Mouse (Mus musculus): ENCODE results near the gene Ifna9. TPM values are rescaled to one million over a fixed set of nuclear protein-coding genes. Genes with fewer than 3 reads are reported as not detected.
"Not testable (repeated sequence)": the region's sequence is repeated elsewhere in the genome, so short reads cannot be mapped to it uniquely, and the experiment has no call there.

Gene Ifna9
- not detected for total RNA-seq (2021)
- long read RNA-seq, experiment 1, result 0 reads
- long read RNA-seq, experiment 2, result 0 reads

DNA sequence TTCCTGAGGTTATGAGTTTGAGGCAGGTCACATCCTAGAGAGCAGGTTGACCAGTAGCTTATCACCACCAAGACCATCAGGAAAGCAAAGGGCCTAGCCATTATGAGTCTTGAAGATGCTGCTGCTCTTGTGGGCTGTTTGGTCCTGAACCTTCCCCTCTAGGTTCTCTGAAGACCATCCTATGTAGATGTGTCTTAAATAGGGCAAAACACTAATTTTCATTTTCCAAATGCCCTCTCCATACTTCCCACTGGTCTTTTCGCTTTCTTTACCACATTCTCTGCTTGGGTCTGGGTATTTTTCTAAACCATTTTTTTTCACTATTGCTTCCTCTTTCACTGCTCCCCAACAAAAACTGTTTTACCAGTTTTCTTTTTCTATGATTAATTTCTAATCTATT, at the start of gene Ifna9:
Ifna9 (minus strand) TSS at position 101 of the 400 bp plus-strand sequence.
- Histone ChIP-seq H3K4me3 (no peak within 1 kb of the TSS), H3K27ac (no peak within 1 kb of the TSS)
- no peak for DNase-seq (ENCODE audit: low spot score in 2 of 2)
- no peak for TF ChIP-seq CTCF (conservative IDR thresholded peaks at IDR 0.05)

DNA sequence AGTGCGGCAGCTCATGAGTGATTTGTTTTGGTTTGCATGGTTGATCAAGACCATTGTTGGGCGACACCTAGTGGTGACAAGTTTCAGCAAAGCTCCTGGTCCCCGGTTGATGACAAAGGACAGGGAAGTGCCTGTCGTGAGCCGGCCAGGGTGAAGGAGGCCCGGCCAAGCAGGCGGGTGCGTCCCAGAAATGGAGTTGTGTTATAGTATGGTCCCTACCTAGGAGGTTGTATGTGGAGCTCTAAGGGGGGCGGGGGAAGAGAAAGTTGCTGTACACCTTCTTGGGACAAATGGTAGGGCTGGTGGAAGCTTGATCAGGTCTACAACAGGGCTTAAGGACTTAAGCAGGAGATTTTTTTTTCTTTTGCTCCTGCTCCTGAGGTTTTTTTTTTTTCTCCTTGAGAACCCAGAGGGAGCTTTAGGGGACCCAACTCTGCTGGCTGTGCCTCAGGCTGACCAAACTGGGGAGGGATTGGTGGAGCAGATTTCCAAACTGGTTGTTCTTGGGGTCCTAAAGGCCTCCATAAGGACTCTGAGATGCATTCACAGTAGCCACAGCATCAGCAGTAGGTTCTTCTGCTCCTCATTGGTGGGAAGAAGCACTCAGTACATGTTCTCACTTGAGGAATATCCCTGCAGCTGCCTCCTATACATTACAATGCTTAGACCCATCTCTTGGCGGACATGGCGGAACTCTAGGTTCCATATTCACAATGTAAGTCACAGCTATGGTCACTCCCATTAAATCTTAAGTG, 49.1 kb upstream of the Ifna9 start:
- H3K27ac ChIP-seq, result no peak overlapping the region; the same call in 1 of the 2 replicates
- H3K4me3 ChIP-seq, result peak overlapping the region; percentile 63
- peak; percentile 83 to 96 for DNase-seq (ENCODE audit: low spot score in 2 of 2)
- peak; percentile 90 for TF ChIP-seq CTCF (conservative IDR thresholded peaks at IDR 0.05)

- TF ChIP-seq CTCF (conservative IDR thresholded peaks at IDR 0.05), result no peak
- Histone ChIP-seq H3K27ac (no peak overlapping the region; the same call in 1 of the 2 replicates), H3K4me3 (peak overlapping the region; percentile 63)
- no peak for DNase-seq (ENCODE audit: low spot score in 2 of 2)
Measured at GRCm38 (mm10) chr4:88640704-88641076, 48.5 kb upstream of the Ifna9 start.

GRCm38 (mm10) chr4:88634311-88634710, 42.1 kb upstream of the Ifna9 start, which contains the start of gene C87499:
Gene C87499, minus strand, starts transcription at chr4:88634411.
- no peak within 1 kb of the TSS for H3K4me3 ChIP-seq
- no peak within 1 kb of the TSS for H3K27ac ChIP-seq
- DNase-seq (ENCODE audit: low spot score in 2 of 2), result no peak
- no peak for TF ChIP-seq CTCF (conservative IDR thresholded peaks at IDR 0.05)

DNA sequence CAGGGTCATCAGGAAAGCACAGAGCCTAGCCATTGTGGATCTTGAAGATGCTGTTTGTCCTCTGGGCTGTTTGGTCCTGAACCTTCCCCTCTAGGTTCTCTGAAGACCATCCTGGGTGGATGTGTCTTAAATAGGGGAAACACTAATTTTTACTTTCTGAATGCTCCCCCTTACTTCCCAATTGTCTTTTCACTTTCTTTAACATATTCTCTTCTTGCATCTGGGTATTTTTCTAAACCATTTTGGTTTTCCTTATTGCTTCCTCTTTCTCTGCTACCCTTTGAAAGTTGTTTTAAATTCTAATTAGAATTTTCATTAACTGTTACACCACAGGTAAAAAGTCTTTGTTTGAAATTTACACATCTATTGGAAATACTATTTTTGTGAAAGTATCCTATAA, 11.1 kb upstream of the Ifna9 start, which contains the start of gene Ifna12:
Ifna12 (minus strand) TSS at position 101 of the 400 bp plus-strand sequence.
- H3K27ac ChIP-seq, result no peak within 1 kb of the TSS
- H3K4me3 ChIP-seq, result no peak within 1 kb of the TSS
- no peak for TF ChIP-seq CTCF (conservative IDR thresholded peaks at IDR 0.05)
- no peak for DNase-seq (ENCODE audit: low spot score in 2 of 2)

- DNase-seq (ENCODE audit: low spot score in 2 of 2), result no peak
- no peak within 1 kb of the TSS for H3K27ac ChIP-seq
- no peak within 1 kb of the TSS for H3K4me3 ChIP-seq
- TF ChIP-seq CTCF (conservative IDR thresholded peaks at IDR 0.05), result no peak
Measured at GRCm38 (mm10) chr4:88571698-88572097, 20.5 kb downstream of the Ifna9 start, which contains the start of gene Ifna14. Gene Ifna14, minus strand, starts transcription at chr4:88571798.

GRCm38 (mm10) chr4:88561791-88562190, 30.4 kb downstream of the Ifna9 start:
- DNase-seq (ENCODE audit: low spot score in 2 of 2), result no peak
- H3K27ac ChIP-seq, result no peak overlapping the region
- TF ChIP-seq CTCF (conservative IDR thresholded peaks at IDR 0.05), result no peak
- no peak overlapping the region for H3K4me3 ChIP-seq

DNA sequence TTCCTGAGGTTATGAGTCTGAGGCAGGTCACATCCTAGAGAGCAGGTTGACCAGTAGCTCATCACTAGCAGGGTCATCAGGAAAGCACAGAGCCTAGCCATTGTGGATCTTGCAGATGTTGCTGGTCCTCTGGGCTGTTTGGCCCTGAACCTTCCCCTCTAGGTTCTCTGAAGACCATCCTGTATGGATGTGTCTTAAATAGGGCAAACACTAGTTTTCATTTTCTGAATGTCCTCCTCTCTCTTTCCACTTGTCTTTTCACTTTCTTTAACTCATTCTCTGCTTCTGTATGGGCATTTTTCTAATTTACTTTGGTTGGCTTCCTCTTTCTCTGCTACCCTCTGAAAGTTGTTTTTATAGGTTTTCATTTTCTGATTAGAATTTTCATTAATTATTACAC, 34.0 kb downstream of the Ifna9 start, which contains the start of gene Ifna15:
Ifna15 (minus strand) TSS at position 101 of the 400 bp plus-strand sequence.
- H3K27ac ChIP-seq; H3K4me3 ChIP-seq; DNase-seq (ENCODE audit: low spot score in 2 of 2): not testable (repeated sequence)

DNA sequence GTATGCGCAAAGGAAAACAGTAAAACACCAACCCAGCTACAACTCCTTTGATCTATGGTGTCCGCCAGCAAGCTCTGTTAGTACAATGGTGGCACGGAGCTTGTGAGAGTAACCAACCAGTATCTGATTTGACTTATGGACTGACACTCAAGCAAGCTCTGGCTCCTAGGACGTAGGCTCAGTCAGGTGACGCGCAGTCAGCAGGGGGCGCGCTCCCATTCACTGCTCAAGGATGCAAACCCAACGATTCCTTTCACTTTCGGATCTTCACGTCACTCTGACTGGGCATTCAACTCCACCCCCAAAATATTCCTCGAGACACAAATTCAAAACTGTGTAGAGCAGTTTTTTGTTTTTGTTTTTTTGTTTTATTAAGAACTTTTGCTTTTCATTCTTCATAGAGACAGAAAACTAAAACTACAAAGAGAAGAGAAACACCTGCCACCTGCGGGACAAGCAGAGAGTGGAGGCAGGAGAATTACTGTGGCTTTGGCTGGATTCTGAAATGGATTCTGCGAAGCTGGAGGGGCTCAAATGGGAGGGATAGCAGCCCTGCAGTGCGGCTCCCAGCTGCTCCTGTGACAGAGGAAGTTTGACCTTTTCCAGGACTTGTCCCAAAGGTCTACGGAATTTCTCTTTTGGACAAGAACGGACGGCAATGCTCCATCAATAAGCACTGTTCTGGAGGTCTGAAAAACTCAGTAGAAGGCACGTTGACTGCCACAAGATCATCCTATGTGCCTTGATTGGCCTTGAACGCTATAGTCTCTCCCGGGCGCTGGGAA, 41.8 kb downstream of the Ifna9 start:
- Histone ChIP-seq H3K27ac (no peak overlapping the region), H3K4me3 (peak overlapping the region; percentile 51)
- peak; percentile 52 to 53 for DNase-seq (ENCODE audit: low spot score in 2 of 2)
- peak; percentile 78 for TF ChIP-seq CTCF (conservative IDR thresholded peaks at IDR 0.05)

DNA sequence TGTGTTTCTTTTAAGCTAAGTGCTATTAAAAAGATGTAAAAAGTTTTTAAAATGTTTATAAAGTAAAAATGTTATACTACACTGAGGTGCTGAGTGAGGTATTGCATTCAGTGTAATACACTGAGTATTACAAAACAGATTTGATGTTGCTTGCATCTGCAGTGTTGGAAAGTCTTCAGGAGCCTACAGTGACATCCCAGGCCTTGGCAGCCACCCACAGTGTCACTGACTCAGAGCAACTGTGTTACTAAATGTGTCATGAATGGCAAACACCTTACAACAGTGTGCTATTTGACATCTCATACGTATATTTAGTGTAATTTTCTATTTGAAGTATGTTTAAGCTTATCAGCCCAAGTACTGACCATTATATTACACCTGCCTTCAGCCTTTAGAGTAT, 44.2 kb downstream of the Ifna9 start:
- TF ChIP-seq CTCF (conservative IDR thresholded peaks at IDR 0.05), result no peak
- no peak for DNase-seq (ENCODE audit: low spot score in 2 of 2)
- H3K4me3 ChIP-seq, result no peak overlapping the region
- H3K27ac ChIP-seq, result no peak overlapping the region

GRCm38 (mm10) chr4:88543649-88544234, 48.4 kb downstream of the Ifna9 start:
- peak; percentile 97 for TF ChIP-seq CTCF (conservative IDR thresholded peaks at IDR 0.05)
- H3K27ac ChIP-seq, result no peak overlapping the region
- DNase-seq (ENCODE audit: low spot score in 2 of 2), result peak; percentile 46 to 54

More at GRCm38 (mm10) chr4:88543649-88544234, 48.4 kb downstream of the Ifna9 start:
- no peak overlapping the region for H3K4me3 ChIP-seq

Other genes with a start within 250 kb of the Ifna9 start
- 1 to 10 TPM; 1.0 to 1.2 TPM for gene Hacd4, start 153.5 kb downstream of the Ifna9 start, total RNA-seq (2021)
- gene Ifnb1, start 69.6 kb downstream of the Ifna9 start, total RNA-seq (2021), result not detected
- gene Ifna15, start 34.1 kb downstream of the Ifna9 start, total RNA-seq (2021), result not detected
- gene Ifna14, start 20.6 kb downstream of the Ifna9 start, total RNA-seq (2021), result not detected
- gene Ifna12, start 11.0 kb upstream of the Ifna9 start, total RNA-seq (2021), result not detected
- not detected for gene C87499, start 42.0 kb upstream of the Ifna9 start, total RNA-seq (2021)
- not detected for gene Ifna13, start 52.1 kb upstream of the Ifna9 start, total RNA-seq (2021)
- gene Ifna16, start 84.5 kb upstream of the Ifna9 start, total RNA-seq (2021), result not detected
- not detected for gene Ifna2, start 91.5 kb upstream of the Ifna9 start, total RNA-seq (2021)
- gene Ifnab, start 99.0 kb upstream of the Ifna9 start, total RNA-seq (2021), result not detected
- 1 to 10 TPM; 1.3 to 1.5 TPM for gene Gm26566, start 129.4 kb upstream of the Ifna9 start, total RNA-seq (2021)
- 100 to 1,000 TPM; 105 to 107 TPM for gene Klhl9, start 130.1 kb upstream of the Ifna9 start, total RNA-seq (2021)
- not detected for gene Gm13271, start 162.5 kb upstream of the Ifna9 start, total RNA-seq (2021)
- gene Gm13283, start 167.7 kb upstream of the Ifna9 start, total RNA-seq (2021), result not detected
- not detected for gene Gm13290, start 181.4 kb upstream of the Ifna9 start, total RNA-seq (2021)
- gene Gm13289, start 184.5 kb upstream of the Ifna9 start, total RNA-seq (2021), result not detected
- gene Gm13272, start 187.5 kb upstream of the Ifna9 start, total RNA-seq (2021), result not detected
- gene Ifnz, start 189.7 kb upstream of the Ifna9 start, total RNA-seq (2021), result not detected
- gene Gm13276, start 193.3 kb upstream of the Ifna9 start, total RNA-seq (2021), result not detected
- gene Gm13277, start 196.2 kb upstream of the Ifna9 start, total RNA-seq (2021), result not detected
- gene Gm13278, start 199.2 kb upstream of the Ifna9 start, total RNA-seq (2021), result not detected
- gene Gm13275, start 202.1 kb upstream of the Ifna9 start, total RNA-seq (2021), result not detected
- not detected for gene Gm13279, start 205.0 kb upstream of the Ifna9 start, total RNA-seq (2021)
- gene Gm13285, start 207.3 kb upstream of the Ifna9 start, total RNA-seq (2021), result not detected
- not detected for gene Gm13287, start 210.9 kb upstream of the Ifna9 start, total RNA-seq (2021)
- not detected for gene Gm13288, start 213.1 kb upstream of the Ifna9 start, total RNA-seq (2021)
- not detected for gene Ifna7, start 223.8 kb upstream of the Ifna9 start, total RNA-seq (2021)
- gene Ifna11, start 227.6 kb upstream of the Ifna9 start, total RNA-seq (2021), result not detected
- not detected for gene Ifna6, start 235.0 kb upstream of the Ifna9 start, total RNA-seq (2021)
- gene Ifna5, start 243.1 kb upstream of the Ifna9 start, total RNA-seq (2021), result not detected
- gene Ifna4, start 249.5 kb upstream of the Ifna9 start, total RNA-seq (2021), result not detected